ENCODE assay signal across 26 mouse cellular contexts in the genomic region with DNA sequence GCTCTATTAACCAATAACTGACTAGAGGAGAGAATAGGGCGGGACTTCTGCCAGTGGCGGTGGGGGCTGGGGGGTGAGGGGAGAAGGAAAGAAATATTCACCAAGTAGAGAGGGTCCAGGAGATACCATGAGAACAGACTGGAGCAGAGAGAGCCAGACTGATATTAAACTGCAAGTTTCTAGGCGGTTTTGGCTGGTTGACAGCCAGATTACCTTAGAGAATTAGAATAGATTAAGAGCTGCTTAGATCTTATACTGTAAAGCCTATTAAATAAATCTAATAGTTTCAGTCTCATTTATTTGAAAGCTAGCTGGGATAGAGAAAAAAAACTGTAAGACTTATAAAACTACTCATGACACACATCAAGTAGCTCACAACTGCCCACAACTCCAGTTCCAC. TPM values are rescaled to one million over a fixed set of nuclear protein-coding genes. Genes with fewer than 3 reads are reported as not detected.
DNase-seq lines count a peak whose midpoint lies in the region; ATAC-seq and TF ChIP-seq lines count a peak whose summit lies in the region.
"Had no signal": no experiment of that assay in that cellular context is flagged by ENCODE, and none has a peak within 500 bp of the region (broad histone marks: within the 10 kb centered on the region; RNA-seq: fewer than 3 reads in every experiment).

No protein-coding gene starts in this region.

- peaks cover 15% of the 10 kb centered on the region for H3K4me1 ChIP-seq in hindbrain, embryonic 14.5 days (replicated peaks; ENCODE audit: control insufficient read depth, insufficient read depth, low read length)
- H3K4me1 ChIP-seq in hindbrain, embryonic 11.5 days (replicated peaks; ENCODE audit: control insufficient read depth, insufficient read depth, low read length): no peaks in the 10 kb centered on the region; the same call in 1 of the 2 replicates
- H3K4me1 ChIP-seq in midbrain, postnatal 0 days (ENCODE audit: insufficient read depth, low read length): peaks cover 3% of the 10 kb centered on the region; the same call in 1 of the 2 replicates
- peaks cover 11% of the 10 kb centered on the region for H3K4me1 ChIP-seq in midbrain, embryonic 11.5 days (ENCODE audit: control insufficient read depth, insufficient read depth, low read length)
- peaks cover 6% of the 10 kb centered on the region; the same call in 1 of the 2 replicates for H3K4me1 ChIP-seq in forebrain, embryonic 14.5 days (ENCODE audit: control insufficient read depth, insufficient read depth, low read length)

- ATAC-seq in hindbrain, embryonic 14.5 days (ENCODE audit: low FRiP score): no peak
- no peak for ATAC-seq in hindbrain, embryonic 11.5 days (ENCODE audit: low FRiP score)
- ATAC-seq in midbrain, postnatal 0 days (ENCODE audit: low FRiP score): no peak
- no peak for ATAC-seq in midbrain, embryonic 11.5 days (ENCODE audit: low FRiP score)
- ATAC-seq in forebrain, embryonic 14.5 days: no peak
- ATAC-seq: forebrain, embryonic 16.5 days had no signal

- H3K9ac ChIP-seq in hindbrain, embryonic 14.5 days: no peak overlapping the region
- no peak overlapping the region for H3K9ac ChIP-seq in hindbrain, embryonic 11.5 days (ENCODE audit: low read depth, low read length)
- H3K9ac ChIP-seq in midbrain, postnatal 0 days (replicated peaks; ENCODE audit: low read length, poor library complexity, severe bottlenecking): no peak overlapping the region
- no peak overlapping the region for H3K9ac ChIP-seq in midbrain, embryonic 11.5 days (ENCODE audit: low read length)
- H3K9ac ChIP-seq in forebrain, embryonic 14.5 days (ENCODE audit: low read length): no peak overlapping the region
- H3K9ac ChIP-seq: embryonic facial prominence, embryonic 13.5 days; forebrain, embryonic 12.5 days; heart, embryonic 13.5 days; hindbrain, embryonic 13.5 days had no signal

- no peaks in the 10 kb centered on the region for H3K36me3 ChIP-seq in hindbrain, embryonic 14.5 days (replicated peaks; ENCODE audit: control insufficient read depth, insufficient read depth)
- no peaks in the 10 kb centered on the region for H3K36me3 ChIP-seq in hindbrain, embryonic 11.5 days (ENCODE audit: control insufficient read depth, insufficient read depth, low read length)
- no peaks in the 10 kb centered on the region for H3K36me3 ChIP-seq in midbrain, postnatal 0 days (ENCODE audit: insufficient read depth, low read length)
- no peaks in the 10 kb centered on the region for H3K36me3 ChIP-seq in midbrain, embryonic 11.5 days (ENCODE audit: control insufficient read depth, insufficient read depth, low read length)
- H3K36me3 ChIP-seq in macrophage (ENCODE audit: inconsistent target): no peaks in the 10 kb centered on the region
- H3K36me3 ChIP-seq in forebrain, embryonic 14.5 days (ENCODE audit: control insufficient read depth, insufficient read depth, low read length): no peaks in the 10 kb centered on the region
- H3K36me3 ChIP-seq: embryonic facial prominence, embryonic 10.5 days; embryonic facial prominence, embryonic 13.5 days; forebrain, embryonic 12.5 days; heart, embryonic 10.5 days; heart, embryonic 13.5 days; hindbrain, embryonic 13.5 days had no signal

- peaks cover 26% of the 10 kb centered on the region for H3K79me2 ChIP-seq in macrophage (ENCODE audit: inconsistent target)

- no peaks in the 10 kb centered on the region for H3K9me3 ChIP-seq in hindbrain, embryonic 14.5 days (ENCODE audit: control insufficient read depth, low read length)
- no peaks in the 10 kb centered on the region for H3K9me3 ChIP-seq in hindbrain, embryonic 11.5 days (ENCODE audit: control insufficient read depth, low read length)
- H3K9me3 ChIP-seq in midbrain, postnatal 0 days (ENCODE audit: low read length): no peaks in the 10 kb centered on the region
- H3K9me3 ChIP-seq in midbrain, embryonic 11.5 days (ENCODE audit: control insufficient read depth, low read length): no peaks in the 10 kb centered on the region
- no peaks in the 10 kb centered on the region for H3K9me3 ChIP-seq in forebrain, embryonic 14.5 days (replicated peaks; ENCODE audit: control insufficient read depth, low read length)
- H3K9me3 ChIP-seq: embryonic facial prominence, embryonic 10.5 days; embryonic facial prominence, embryonic 13.5 days; forebrain, embryonic 12.5 days; heart, embryonic 10.5 days; heart, embryonic 13.5 days; hindbrain, embryonic 13.5 days had no signal

- peak; percentile 41 for DNase-seq in hindbrain, embryonic 14.5 days (ENCODE audit: low spot score)
- DNase-seq in hindbrain, embryonic 11.5 days (ENCODE audit: low spot score): no peak
- DNase-seq in midbrain, postnatal 0 days (ENCODE audit: low spot score): peak; percentile 38
- no peak for DNase-seq in midbrain, embryonic 11.5 days (ENCODE audit: low spot score, missing footprints)
- no peak for DNase-seq in forebrain, embryonic 14.5 days (ENCODE audit: low spot score)
- DNase-seq: adrenal gland, adult 2 months; adrenal gland, postnatal 14 days; cerebellum, adult 11-12 months; cerebellum, adult 8-10 months; cerebellum, postnatal 10 days; cerebellum, postnatal 36 days; embryo, embryonic 11 days; gastrocnemius, postnatal 10 days; gastrocnemius, postnatal 36 days; heart, adult 2 months; heart, postnatal 14 days; heart, postnatal 4 days had no signal

- no peak overlapping the region for H3K4me3 ChIP-seq in hindbrain, embryonic 14.5 days (replicated peaks; ENCODE audit: low read length)
- H3K4me3 ChIP-seq in hindbrain, embryonic 11.5 days (ENCODE audit: low read depth, low read length): no peak overlapping the region
- H3K4me3 ChIP-seq in midbrain, postnatal 0 days (ENCODE audit: low read depth, low read length): no peak overlapping the region
- H3K4me3 ChIP-seq in midbrain, embryonic 11.5 days (ENCODE audit: low read depth, low read length): no peak overlapping the region
- H3K4me3 ChIP-seq in macrophage (ENCODE audit: inconsistent target): no peak overlapping the region
- no peak overlapping the region for H3K4me3 ChIP-seq in forebrain, embryonic 14.5 days (ENCODE audit: low read depth, low read length)
- H3K4me3 ChIP-seq: embryonic facial prominence, embryonic 10.5 days; embryonic facial prominence, embryonic 13.5 days; erythroblast, embryonic 14.5 days; forebrain, embryonic 12.5 days; heart, adult 2 months; heart, embryonic 10.5 days; heart, embryonic 13.5 days; hindbrain, embryonic 13.5 days had no signal

- no peaks in the 10 kb centered on the region for H3K27me3 ChIP-seq in hindbrain, embryonic 14.5 days (ENCODE audit: control insufficient read depth, insufficient read depth, low read length)
- H3K27me3 ChIP-seq in hindbrain, embryonic 11.5 days (ENCODE audit: control insufficient read depth, insufficient read depth, low read length): no peaks in the 10 kb centered on the region
- no peaks in the 10 kb centered on the region for H3K27me3 ChIP-seq in midbrain, postnatal 0 days (ENCODE audit: insufficient read depth, low read length)
- H3K27me3 ChIP-seq in midbrain, embryonic 11.5 days (ENCODE audit: control insufficient read depth, insufficient read depth, low read length): no peaks in the 10 kb centered on the region
- no peaks in the 10 kb centered on the region for H3K27me3 ChIP-seq in forebrain, embryonic 14.5 days (replicated peaks; ENCODE audit: control insufficient read depth, insufficient read depth, low read length)
- H3K27me3 ChIP-seq: embryonic facial prominence, embryonic 13.5 days; heart, embryonic 13.5 days; hindbrain, embryonic 13.5 days had no signal

- no peak overlapping the region for H3K4me2 ChIP-seq in hindbrain, embryonic 14.5 days (replicated peaks)
- H3K4me2 ChIP-seq in hindbrain, embryonic 11.5 days (replicated peaks; ENCODE audit: low read depth, low read length): no peak overlapping the region
- no peak overlapping the region for H3K4me2 ChIP-seq in midbrain, postnatal 0 days (ENCODE audit: low read depth, low read length, poor library complexity, severe bottlenecking)
- H3K4me2 ChIP-seq in midbrain, embryonic 11.5 days: no peak overlapping the region
- H3K4me2 ChIP-seq in forebrain, embryonic 14.5 days (ENCODE audit: low read length): no peak overlapping the region
- H3K4me2 ChIP-seq: embryonic facial prominence, embryonic 13.5 days; forebrain, embryonic 12.5 days; heart, embryonic 13.5 days; hindbrain, embryonic 13.5 days had no signal

- 80% methylated on average over 3 of the region's 3 CpGs for WGBS in hindbrain, embryonic 14.5 days
- WGBS in hindbrain, embryonic 11.5 days: 92% methylated on average over 3 of the region's 3 CpGs
- 67% methylated on average over 3 of the region's 3 CpGs for WGBS in midbrain, postnatal 0 days
- WGBS in midbrain, embryonic 11.5 days: 84% methylated on average over 3 of the region's 3 CpGs
- 92% methylated on average over 3 of the region's 3 CpGs for WGBS in macrophage (ENCODE audit: missing documents)
- WGBS in forebrain, embryonic 14.5 days: 80% methylated on average over 3 of the region's 3 CpGs

- no peak overlapping the region for H3K27ac ChIP-seq in hindbrain, embryonic 14.5 days
- H3K27ac ChIP-seq in hindbrain, embryonic 11.5 days (ENCODE audit: low read depth, low read length): no peak overlapping the region
- no peak overlapping the region for H3K27ac ChIP-seq in midbrain, postnatal 0 days (ENCODE audit: low read depth, low read length)
- H3K27ac ChIP-seq in midbrain, embryonic 11.5 days (ENCODE audit: low read depth, low read length): no peak overlapping the region
- peak overlapping the region; percentile 79 for H3K27ac ChIP-seq in macrophage
- no peak overlapping the region for H3K27ac ChIP-seq in forebrain, embryonic 14.5 days (ENCODE audit: low read depth, low read length)
- H3K27ac ChIP-seq: embryonic facial prominence, embryonic 10.5 days; embryonic facial prominence, embryonic 13.5 days; forebrain, embryonic 12.5 days; heart, adult 2 months; heart, embryonic 10.5 days; heart, embryonic 13.5 days; hindbrain, embryonic 13.5 days had no signal

- no peak for TF ChIP-seq CTCF in midbrain, postnatal 0 days (IDR thresholded peaks at IDR 0.05)

RNA-seq across cellular contexts. Expression of a gene that starts 2.2 kb away (rescaled TPM):
- 14.8 and 16.0 TPM in 2 replicates for polyA plus RNA-seq in hindbrain, embryonic 14.5 days (2014; fragmentation: Nextera tagmentation; extraction: Ambion mirVana)
- polyA plus RNA-seq in hindbrain, embryonic 11.5 days (2014; fragmentation: Nextera tagmentation; extraction: Ambion mirVana): 10.8 and 12.4 TPM in 2 replicates
- total RNA-seq in midbrain, postnatal 0 days (2014; rRNA removed): 15.0 and 19.4 TPM in 2 replicates
- 14.7 and 16.1 TPM in 2 replicates for polyA plus RNA-seq in midbrain, postnatal 0 days (2015; fragmentation: Nextera tagmentation; extraction: Ambion mirVana)
- polyA plus RNA-seq in midbrain, embryonic 11.5 days (2014; fragmentation: Nextera tagmentation; extraction: Ambion mirVana): 6.8 and 7.7 TPM in 2 replicates
- total RNA-seq in macrophage (2018; cell fraction: chromatin; rRNA removed): 1,000 to 10,000 TPM in 5 of 26 experiments, 100 to 1,000 TPM in 21; 271 to 1,208 (median 683) TPM
- 100 to 1,000 TPM; 257 to 838 (median 484) TPM for total RNA-seq in macrophage (2018; cell fraction: cytosol; rRNA removed)
- total RNA-seq in macrophage (2018; cell fraction: nucleus; rRNA removed): 1,000 to 10,000 TPM in 10 of 26 experiments, 100 to 1,000 TPM in 16; 418 to 1,412 (median 857) TPM
- polyA plus RNA-seq in macrophage (2018): 203 to 517 TPM (median 444 TPM) in 3 replicates
- 6.6 and 8.6 TPM in 2 replicates for polyA plus RNA-seq in forebrain, embryonic 14.5 days (2014; fragmentation: Nextera tagmentation; extraction: Ambion mirVana)

Comparison
In these comparisons a context has a peak if more than half of its experiments do, and no peak if none do; other contexts are left out.
1. DNase-seq: peak in hindbrain, embryonic 14.5 days (single experiment) and midbrain, postnatal 0 days (single experiment); none in hindbrain, embryonic 11.5 days (single experiment), midbrain, embryonic 11.5 days (single experiment) and forebrain, embryonic 14.5 days (single experiment).
2. RNA of a gene that starts 2.2 kb away (polyA plus RNA-seq): 203 to 517 TPM in macrophage; 14.7 to 16.1 TPM in midbrain, postnatal 0 days, 14.8 to 16.0 TPM in hindbrain, embryonic 14.5 days, 10.8 to 12.4 TPM in hindbrain, embryonic 11.5 days, 6.8 to 7.7 TPM in midbrain, embryonic 11.5 days and 6.6 to 8.6 TPM in forebrain, embryonic 14.5 days; every median in the first group is over 10 times any median in the second.